Mouse (Mus musculus): ENCODE data around the gene Sergef. TPM values are rescaled to one million over a fixed set of nuclear protein-coding genes. Genes with fewer than 3 reads are reported as not detected.

Gene Sergef
- total and polyA plus RNA-seq, 2 experiments = 4.9 to 7.5 TPM

DNA sequence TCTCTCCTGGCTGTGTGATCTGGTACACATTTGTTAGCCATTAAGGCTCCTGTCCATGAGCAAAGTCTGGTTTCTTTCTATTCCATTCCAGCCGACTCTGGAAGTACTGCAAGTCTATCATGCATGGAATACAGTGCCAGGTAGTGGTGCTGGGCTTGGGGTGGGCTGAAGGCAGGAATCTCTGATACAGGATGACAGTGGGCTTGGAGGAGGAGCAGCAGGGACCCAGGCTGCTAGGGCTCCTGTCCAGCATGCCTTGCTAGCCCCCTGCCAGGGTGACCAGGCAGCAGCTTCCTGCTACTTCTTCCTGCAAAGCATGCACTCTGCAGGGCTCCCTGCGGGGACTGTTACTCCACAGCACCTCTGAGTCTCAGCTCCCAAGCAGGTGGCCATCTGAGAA, 128.8 kb downstream of the Sergef start:
- Histone ChIP-seq H3K27me3 (ENCODE audit: control insufficient read depth, insufficient read depth, low read length) (no peaks in the 10 kb centered on the region), H3K36me3 (ENCODE audit: control insufficient read depth, insufficient read depth, low read length) (no peaks in the 10 kb centered on the region), H3K27ac (replicated peaks; ENCODE audit: insufficient read depth, low read depth, low read length) (no peak overlapping the region), H3K4me3 (ENCODE audit: insufficient read depth, low read depth, low read length) (no peak overlapping the region), H3K9ac (ENCODE audit: low read depth, low read length) (no peak overlapping the region), H3K4me1 (ENCODE audit: control insufficient read depth, insufficient read depth, low read length) (no peaks in the 10 kb centered on the region), H3K79me2 (ENCODE audit: control insufficient read depth, insufficient read depth, low read length) (no peaks in the 10 kb centered on the region)
- DNase-seq (ENCODE audit: extremely low read depth, low read depth, low spot score) = no peak
- WGBS = 69% methylated on average over 2 of the region's 2 CpGs
- TF ChIP-seq CTCF (IDR thresholded peaks at IDR 0.05; ENCODE audit: low read depth, low read length) (no peak), POLR2A (IDR thresholded peaks at IDR 0.05; ENCODE audit: extremely low read depth, insufficient read depth, low read length) (no peak)

DNA sequence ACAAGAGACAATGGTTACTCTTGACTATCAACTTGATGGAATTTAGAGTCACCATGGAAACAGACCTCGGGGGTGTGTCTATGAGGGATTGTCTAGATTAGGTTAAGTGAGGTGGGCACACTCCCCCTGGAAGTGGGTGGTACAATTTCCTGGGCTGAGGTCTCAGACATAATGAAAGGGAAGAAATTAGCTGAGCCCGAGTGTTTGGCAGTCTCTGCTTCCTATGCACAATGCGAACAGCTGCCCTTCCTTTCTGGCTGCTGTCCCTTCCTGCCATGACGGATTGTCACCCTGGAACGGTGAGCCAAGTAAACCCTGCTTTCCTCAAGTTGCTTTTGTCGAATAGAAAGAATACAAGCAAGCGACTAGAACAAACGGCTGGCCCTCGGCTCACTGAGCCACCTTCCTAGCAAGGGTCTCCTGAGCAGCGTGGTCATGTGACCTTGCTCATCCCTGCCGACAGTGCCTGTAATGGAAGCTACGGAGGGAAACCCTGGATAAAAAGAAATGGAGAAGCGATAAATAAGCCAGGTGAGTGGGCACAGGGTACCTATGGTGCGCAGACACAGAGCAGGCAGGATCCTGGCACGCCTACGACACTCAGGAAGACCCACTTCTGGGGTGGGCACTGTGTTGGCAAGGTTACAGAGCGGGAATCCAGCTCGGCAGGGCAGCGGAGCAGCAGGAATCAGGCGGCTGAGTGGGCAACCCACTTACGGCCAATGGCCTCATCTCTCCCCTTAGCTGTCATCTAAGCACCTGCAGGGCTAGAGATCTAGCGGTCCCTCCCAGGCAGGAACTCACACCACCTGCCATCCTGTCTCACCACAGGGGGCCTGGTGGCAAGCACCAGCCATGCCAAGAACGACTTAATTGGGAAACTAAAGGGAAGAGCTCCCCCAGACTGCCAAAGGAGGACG, 130.0 kb downstream of the Sergef start:
- DNase-seq (ENCODE audit: extremely low read depth, low read depth, low spot score) = no peak
- Histone ChIP-seq H3K9ac (ENCODE audit: low read depth, low read length) (no peak overlapping the region), H3K4me3 (ENCODE audit: insufficient read depth, low read depth, low read length) (no peak overlapping the region), H3K27me3 (ENCODE audit: control insufficient read depth, insufficient read depth, low read length) (no peaks in the 10 kb centered on the region), H3K27ac (replicated peaks; ENCODE audit: insufficient read depth, low read depth, low read length) (no peak overlapping the region), H3K36me3 (ENCODE audit: control insufficient read depth, insufficient read depth, low read length) (no peaks in the 10 kb centered on the region), H3K79me2 (ENCODE audit: control insufficient read depth, insufficient read depth, low read length) (no peaks in the 10 kb centered on the region), H3K4me1 (ENCODE audit: control insufficient read depth, insufficient read depth, low read length) (no peaks in the 10 kb centered on the region)
- WGBS = 74% methylated on average over 24 of the region's 24 CpGs
- TF ChIP-seq POLR2A (IDR thresholded peaks at IDR 0.05; ENCODE audit: extremely low read depth, insufficient read depth, low read length) (no peak), CTCF (IDR thresholded peaks at IDR 0.05; ENCODE audit: low read depth, low read length) (no peak)

DNA sequence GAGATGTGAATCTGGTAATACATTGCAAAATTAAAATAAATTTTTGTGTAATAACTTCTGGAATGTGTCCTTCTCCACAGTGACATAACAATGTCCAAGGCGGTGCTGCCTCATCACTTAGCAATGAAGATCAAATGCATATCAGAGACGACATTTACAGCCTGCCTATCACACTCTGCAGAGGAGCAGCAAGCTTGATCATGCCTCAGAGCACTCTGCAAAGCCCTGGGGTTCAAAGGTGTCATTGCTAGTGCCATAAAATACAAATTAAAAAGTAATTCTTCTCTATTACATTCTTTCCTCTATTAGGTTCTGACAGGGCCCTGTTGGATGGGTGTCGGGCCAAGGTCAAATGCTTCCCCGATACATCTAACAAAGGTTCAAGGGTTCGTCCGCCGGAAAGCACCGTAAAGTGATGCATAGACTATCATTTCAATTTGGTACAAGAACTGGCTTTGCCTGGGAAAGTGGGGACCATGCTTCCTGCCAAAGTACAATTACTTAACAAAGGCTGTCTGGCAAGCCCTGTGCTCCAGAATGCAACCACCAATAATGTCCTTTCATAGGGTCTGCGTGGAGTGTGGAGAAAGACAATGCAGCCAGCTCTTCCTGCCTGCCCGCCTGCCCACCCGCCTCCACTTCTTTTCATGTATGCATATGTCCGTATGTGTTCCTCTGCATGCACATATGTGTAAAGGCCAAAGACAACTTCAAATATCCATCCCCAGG, 130.9 kb downstream of the Sergef start:
- H3K27me3 ChIP-seq (ENCODE audit: control insufficient read depth, insufficient read depth, low read length) = no peaks in the 10 kb centered on the region
- no peak for DNase-seq (ENCODE audit: extremely low read depth, low read depth, low spot score)
- H3K9ac ChIP-seq (ENCODE audit: low read depth, low read length) = no peak overlapping the region
- no peak overlapping the region for H3K27ac ChIP-seq (replicated peaks; ENCODE audit: insufficient read depth, low read depth, low read length)
- 89% methylated on average over 12 of the region's 12 CpGs for WGBS
- H3K79me2 ChIP-seq (ENCODE audit: control insufficient read depth, insufficient read depth, low read length) = no peaks in the 10 kb centered on the region
- no peak overlapping the region for H3K4me3 ChIP-seq (ENCODE audit: insufficient read depth, low read depth, low read length)
- no peak for TF ChIP-seq CTCF (IDR thresholded peaks at IDR 0.05; ENCODE audit: low read depth, low read length)
- H3K36me3 ChIP-seq (ENCODE audit: control insufficient read depth, insufficient read depth, low read length) = no peaks in the 10 kb centered on the region
- H3K4me1 ChIP-seq (ENCODE audit: control insufficient read depth, insufficient read depth, low read length) = no peaks in the 10 kb centered on the region

GRCm38 (mm10) chr7:46504157-46504556, 135.4 kb downstream of the Sergef start:
- Histone ChIP-seq H3K9ac (ENCODE audit: low read depth, low read length) (no peak overlapping the region), H3K4me1 (ENCODE audit: control insufficient read depth, insufficient read depth, low read length) (no peaks in the 10 kb centered on the region), H3K4me3 (ENCODE audit: insufficient read depth, low read depth, low read length) (no peak overlapping the region), H3K79me2 (ENCODE audit: control insufficient read depth, insufficient read depth, low read length) (no peaks in the 10 kb centered on the region), H3K27ac (replicated peaks; ENCODE audit: insufficient read depth, low read depth, low read length) (no peak overlapping the region), H3K36me3 (ENCODE audit: control insufficient read depth, insufficient read depth, low read length) (no peaks in the 10 kb centered on the region), H3K27me3 (ENCODE audit: control insufficient read depth, insufficient read depth, low read length) (no peaks in the 10 kb centered on the region)
- DNase-seq (ENCODE audit: extremely low read depth, low read depth, low spot score) = no peak
- WGBS = 71% methylated on average over 4 of the region's 4 CpGs
- TF ChIP-seq POLR2A (IDR thresholded peaks at IDR 0.05; ENCODE audit: extremely low read depth, insufficient read depth, low read length) = no peak
- TF ChIP-seq CTCF (IDR thresholded peaks at IDR 0.05; ENCODE audit: low read depth, low read length) = no peak

DNA sequence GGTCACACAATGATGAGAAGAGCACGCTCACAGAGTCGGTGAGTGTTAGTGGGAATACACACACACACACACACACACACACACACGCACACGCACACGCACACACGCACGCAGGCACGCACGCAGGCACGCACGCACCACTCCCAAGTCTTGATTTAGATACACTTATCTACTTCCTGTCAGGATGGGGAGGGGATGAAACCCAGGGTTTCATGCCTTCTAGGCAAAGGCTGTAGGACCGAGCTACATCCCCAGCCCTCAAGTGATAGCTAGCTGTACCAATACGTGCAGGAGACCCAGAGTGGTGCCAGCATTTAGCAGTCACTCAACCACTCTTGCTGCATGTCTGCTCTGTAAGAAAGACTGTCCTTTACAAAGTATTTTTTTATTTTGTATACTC, 137.0 kb downstream of the Sergef start:
- Histone ChIP-seq H3K4me1 (ENCODE audit: control insufficient read depth, insufficient read depth, low read length) (no peaks in the 10 kb centered on the region), H3K79me2 (ENCODE audit: control insufficient read depth, insufficient read depth, low read length) (no peaks in the 10 kb centered on the region), H3K9ac (ENCODE audit: low read depth, low read length) (no peak overlapping the region), H3K36me3 (ENCODE audit: control insufficient read depth, insufficient read depth, low read length) (no peaks in the 10 kb centered on the region), H3K27ac (replicated peaks; ENCODE audit: insufficient read depth, low read depth, low read length) (no peak overlapping the region), H3K27me3 (ENCODE audit: control insufficient read depth, insufficient read depth, low read length) (no peaks in the 10 kb centered on the region), H3K4me3 (ENCODE audit: insufficient read depth, low read depth, low read length) (no peak overlapping the region)
- TF ChIP-seq CTCF (IDR thresholded peaks at IDR 0.05; ENCODE audit: low read depth, low read length) = no peak
- no peak for TF ChIP-seq POLR2A (IDR thresholded peaks at IDR 0.05; ENCODE audit: extremely low read depth, insufficient read depth, low read length)
- WGBS = 85% methylated on average over 13 of the region's 13 CpGs
- no peak for DNase-seq (ENCODE audit: extremely low read depth, low read depth, low spot score)

- Histone ChIP-seq H3K9ac (ENCODE audit: low read depth, low read length) (no peak overlapping the region), H3K4me1 (ENCODE audit: control insufficient read depth, insufficient read depth, low read length) (no peaks in the 10 kb centered on the region), H3K27me3 (ENCODE audit: control insufficient read depth, insufficient read depth, low read length) (no peaks in the 10 kb centered on the region), H3K27ac (replicated peaks; ENCODE audit: insufficient read depth, low read depth, low read length) (no peak overlapping the region), H3K36me3 (ENCODE audit: control insufficient read depth, insufficient read depth, low read length) (no peaks in the 10 kb centered on the region), H3K4me3 (ENCODE audit: insufficient read depth, low read depth, low read length) (no peak overlapping the region), H3K79me2 (ENCODE audit: control insufficient read depth, insufficient read depth, low read length) (no peaks in the 10 kb centered on the region)
- DNase-seq (ENCODE audit: extremely low read depth, low read depth, low spot score) = no peak
- 79% methylated on average over 2 of the region's 2 CpGs for WGBS
- TF ChIP-seq POLR2A (IDR thresholded peaks at IDR 0.05; ENCODE audit: extremely low read depth, insufficient read depth, low read length) = no peak
- no peak for TF ChIP-seq CTCF (IDR thresholded peaks at IDR 0.05; ENCODE audit: low read depth, low read length)
Observed at GRCm38 (mm10) chr7:46501458-46501857, 138.1 kb downstream of the Sergef start.

All from liver, adult 2 months (tissue).